Mouse (Mus musculus) heart, embryonic 11.5 days (tissue): ENCODE measurements around the gene Mfsd14a. TPM values are rescaled to one million over a fixed set of nuclear protein-coding genes. Genes with fewer than 3 reads are reported as not detected.

Experiments used
- ATAC-seq: fragments of 200-750 bp; cut with Nextera tagmentation; replicated peaks from 2 replicates; pipeline ENCODE4 v1.8.0; 2017; ENCODE audit warnings: moderate library complexity; ENCODE audit not compliant: insufficient number of reproducible peaks, low FRiP score, low TSS enrichment
- H3K27ac ChIP-seq: fragments of 300-500 bp; sonication (generic); 2 replicates; pipeline ENCODE4 v1.5.1; 2014; ENCODE audit warnings: mild to moderate bottlenecking, low read depth, low read length
- H3K27me3 ChIP-seq: fragments of 300-500 bp; sonication (generic); 2 replicates; pipeline ENCODE4 v1.6.1; 2014; ENCODE audit warnings: mild to moderate bottlenecking, low read length, mixed read lengths; ENCODE audit not compliant: control insufficient read depth, insufficient read depth
- H3K36me3 ChIP-seq: fragments of 300-500 bp; sonication (generic); 2 replicates; pipeline ENCODE4 v1.6.1; 2014; ENCODE audit warnings: mild to moderate bottlenecking, low read length, moderate library complexity, mixed read lengths; ENCODE audit not compliant: control insufficient read depth, insufficient read depth
- H3K4me1 ChIP-seq: fragments of 300-500 bp; sonication (generic); 2 replicates; pipeline ENCODE4 v1.6.1; 2014; ENCODE audit warnings: low read length; ENCODE audit not compliant: control insufficient read depth, insufficient read depth
- H3K4me2 ChIP-seq: fragments of 300-500 bp; sonication (generic); 2 replicates; pipeline ENCODE4 v1.6.1; 2014; ENCODE audit warnings: mild to moderate bottlenecking, moderate library complexity
- H3K4me3 ChIP-seq: fragments of 300-500 bp; sonication (generic); 2 replicates; pipeline ENCODE4 v1.5.1; 2014; ENCODE audit warnings: low read depth, low read length
- H3K9ac ChIP-seq: fragments of 300-500 bp; sonication (generic); 2 replicates; pipeline ENCODE4 v1.6.1; 2014; ENCODE audit warnings: mild to moderate bottlenecking, low read depth, low read length, moderate library complexity
- H3K9me3 ChIP-seq: fragments of 300-500 bp; sonication (generic); replicated peaks from 2 replicates; pipeline ENCODE4 v1.6.1; 2016; ENCODE audit warnings: low read length; ENCODE audit not compliant: control insufficient read depth
- WGBS: fragments of 180-500 bp; shearing (Covaris S2); extraction: QIAGEN DNeasy Blood & Tissue Kit; methylation state at CpG from one replicate; pipeline ENCODE4 v1.1.7; 2014; ENCODE audit not compliant: insufficient replicate concordance; 5-methylcytosine and 5-hydroxymethylcytosine counted together
- polyA plus RNA-seq: library from polyadenylated mRNA; unstranded; fragments of >200 nt; fragmentation: Nextera tagmentation; extraction: Ambion mirVana; gene quantifications from 2 replicates; pipeline ENCODE4 v1.2.1, GENCODE M21; 2014

The Mfsd14a gene
- polyA plus RNA-seq, 1 experiment from 2014 or later = 64.2 TPM

GRCm38 (mm10) chr3:116631459-116631858, 31.0 kb downstream of the Mfsd14a start:
- H3K9me3 ChIP-seq = no peaks in the 10 kb centered on the region
- H3K27me3 ChIP-seq = no peaks in the 10 kb centered on the region
- no peak for ATAC-seq
- H3K4me1 ChIP-seq = no peaks in the 10 kb centered on the region
- no peak overlapping the region for H3K4me3 ChIP-seq
- H3K36me3 ChIP-seq = peaks cover 25% of the 10 kb centered on the region
- H3K27ac ChIP-seq = no peak overlapping the region
- H3K4me2 ChIP-seq = no peak overlapping the region
- no peak overlapping the region for H3K9ac ChIP-seq
- 86% methylated on average over 1 of the region's 1 CpGs for WGBS

- Histone ChIP-seq H3K27me3 (no peaks in the 10 kb centered on the region), H3K4me3 (no peak overlapping the region), H3K27ac (no peak overlapping the region), H3K9ac (no peak overlapping the region), H3K9me3 (no peaks in the 10 kb centered on the region), H3K4me1 (no peaks in the 10 kb centered on the region), H3K4me2 (no peak overlapping the region), H3K36me3 (peaks cover 9% of the 10 kb centered on the region)
- ATAC-seq = no peak
- 90% methylated on average over 7 of the region's 7 CpGs for WGBS
Measured at GRCm38 (mm10) chr3:116622641-116623040, 39.8 kb downstream of the Mfsd14a start.

- H3K9me3 ChIP-seq = no peaks in the 10 kb centered on the region
- H3K4me1 ChIP-seq = no peaks in the 10 kb centered on the region
- no peak overlapping the region for H3K27ac ChIP-seq
- 87% methylated on average over 7 of the region's 7 CpGs for WGBS
- no peak overlapping the region for H3K4me3 ChIP-seq
- H3K27me3 ChIP-seq = no peaks in the 10 kb centered on the region
- no peak for ATAC-seq
- peaks cover 11% of the 10 kb centered on the region for H3K36me3 ChIP-seq
- no peak overlapping the region for H3K9ac ChIP-seq
- H3K4me2 ChIP-seq = no peak overlapping the region
Measured at GRCm38 (mm10) chr3:116620636-116621370, 41.7 kb downstream of the Mfsd14a start.

GRCm38 (mm10) chr3:116618855-116619254, 43.6 kb downstream of the Mfsd14a start:
- Histone ChIP-seq H3K27ac (no peak overlapping the region), H3K4me1 (no peaks in the 10 kb centered on the region), H3K27me3 (no peaks in the 10 kb centered on the region), H3K36me3 (peaks cover 18% of the 10 kb centered on the region), H3K9me3 (no peaks in the 10 kb centered on the region), H3K9ac (no peak overlapping the region), H3K4me2 (no peak overlapping the region), H3K4me3 (no peak overlapping the region)
- WGBS = 78% methylated on average over 6 of the region's 6 CpGs
- no peak for ATAC-seq

- Histone ChIP-seq H3K9ac (no peak overlapping the region), H3K27ac (no peak overlapping the region), H3K27me3 (no peaks in the 10 kb centered on the region), H3K9me3 (no peaks in the 10 kb centered on the region), H3K36me3 (peaks cover 18% of the 10 kb centered on the region), H3K4me2 (no peak overlapping the region), H3K4me1 (no peaks in the 10 kb centered on the region), H3K4me3 (no peak overlapping the region)
- ATAC-seq = no peak
- WGBS = 80% methylated on average over 8 of the region's 8 CpGs
Measured at GRCm38 (mm10) chr3:116615318-116616068, 47.0 kb downstream of the Mfsd14a start.

GRCm38 (mm10) chr3:116614295-116614892, 48.1 kb downstream of the Mfsd14a start, which contains the start of gene Trmt13:
Gene Trmt13 (minus strand): TSS chr3:116614587.
- no peak within 1 kb of the TSS for H3K4me3 ChIP-seq
- H3K27me3 ChIP-seq = no peaks in the 10 kb centered on the region
- peaks cover 18% of the 10 kb centered on the region for H3K36me3 ChIP-seq
- H3K4me1 ChIP-seq = no peaks in the 10 kb centered on the region
- H3K4me2 ChIP-seq = no peak within 1 kb of the TSS
- H3K9ac ChIP-seq = no peak within 1 kb of the TSS
- H3K27ac ChIP-seq = no peak within 1 kb of the TSS
- ATAC-seq = no peak
- 84% methylated on average over 10 of the region's 10 CpGs for WGBS
- no peaks in the 10 kb centered on the region for H3K9me3 ChIP-seq

- Histone ChIP-seq H3K27me3 (no peaks in the 10 kb centered on the region), H3K9me3 (no peaks in the 10 kb centered on the region), H3K9ac (no peak overlapping the region), H3K27ac (no peak overlapping the region), H3K4me2 (no peak overlapping the region), H3K4me1 (no peaks in the 10 kb centered on the region), H3K36me3 (no peaks in the 10 kb centered on the region; the same call in 1 of the 2 replicates), H3K4me3 (no peak overlapping the region)
- 86% methylated on average over 9 of the region's 9 CpGs for WGBS
- no peak for ATAC-seq
Measured at GRCm38 (mm10) chr3:116604570-116604969, 57.9 kb downstream of the Mfsd14a start.

GRCm38 (mm10) chr3:116601781-116602180, 60.7 kb downstream of the Mfsd14a start:
- Histone ChIP-seq H3K9ac (no peak overlapping the region), H3K4me1 (no peaks in the 10 kb centered on the region), H3K36me3 (no peaks in the 10 kb centered on the region), H3K9me3 (no peaks in the 10 kb centered on the region), H3K27me3 (no peaks in the 10 kb centered on the region), H3K4me2 (no peak overlapping the region), H3K4me3 (no peak overlapping the region), H3K27ac (no peak overlapping the region)
- no peak for ATAC-seq
- 93% methylated on average over 5 of the region's 5 CpGs for WGBS
